Mouse (Mus musculus): ENCODE results near the gene Gch1. TPM values are rescaled to one million over a fixed set of nuclear protein-coding genes. Genes with fewer than 3 reads are reported as not detected.

The Gch1 gene
- polyA plus RNA-seq, 1 experiment from 2014 or later: 2.6 TPM

- no peak overlapping the region for H3K4me3 ChIP-seq
- no peak overlapping the region for H3K4me2 ChIP-seq
- no peak overlapping the region for H3K27ac ChIP-seq (replicated peaks)
- 47% methylated on average over 4 of the region's 4 CpGs for WGBS
- no peaks in the 10 kb centered on the region for H3K9me3 ChIP-seq
- H3K27me3 ChIP-seq: no peaks in the 10 kb centered on the region
- H3K9ac ChIP-seq: no peak overlapping the region
- H3K4me1 ChIP-seq (replicated peaks): peaks cover 3% of the 10 kb centered on the region; the same call in 1 of the 2 replicates
- ATAC-seq (ENCODE audit: low read depth): no peak
- H3K36me3 ChIP-seq: no peaks in the 10 kb centered on the region
Measured at GRCm38 (mm10) chr14:47194096-47194495, 4.9 kb upstream of the Gch1 start.

DNA sequence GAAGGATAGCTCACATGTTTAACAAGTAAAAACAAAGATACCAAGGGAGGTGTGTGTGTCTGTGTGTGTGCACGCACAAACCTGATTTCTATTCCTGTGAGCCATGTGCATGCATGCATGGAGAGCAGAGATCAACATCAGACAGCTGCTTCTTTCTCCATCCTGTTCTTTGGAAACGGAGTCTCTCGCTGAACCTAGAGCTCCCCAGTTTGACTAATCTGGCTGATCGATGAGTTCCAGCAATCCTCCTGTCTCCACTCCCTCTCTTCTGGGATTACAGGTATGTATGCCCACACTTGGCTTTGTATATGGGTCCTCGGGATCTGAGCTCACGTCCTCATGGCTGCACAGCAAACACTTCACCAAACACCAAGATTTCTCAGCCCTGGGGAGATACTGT is 4.3 kb upstream of the Gch1 start:
- no peaks in the 10 kb centered on the region for H3K36me3 ChIP-seq
- no peak overlapping the region for H3K4me3 ChIP-seq
- H3K27ac ChIP-seq (replicated peaks): no peak overlapping the region
- 83% methylated on average over 6 of the region's 6 CpGs for WGBS
- H3K4me2 ChIP-seq: no peak overlapping the region
- H3K9ac ChIP-seq: no peak overlapping the region
- H3K9me3 ChIP-seq: no peaks in the 10 kb centered on the region
- no peak for ATAC-seq (ENCODE audit: low read depth)
- peaks cover 2% of the 10 kb centered on the region for H3K27me3 ChIP-seq
- peaks cover 7% of the 10 kb centered on the region for H3K4me1 ChIP-seq (replicated peaks)

DNA sequence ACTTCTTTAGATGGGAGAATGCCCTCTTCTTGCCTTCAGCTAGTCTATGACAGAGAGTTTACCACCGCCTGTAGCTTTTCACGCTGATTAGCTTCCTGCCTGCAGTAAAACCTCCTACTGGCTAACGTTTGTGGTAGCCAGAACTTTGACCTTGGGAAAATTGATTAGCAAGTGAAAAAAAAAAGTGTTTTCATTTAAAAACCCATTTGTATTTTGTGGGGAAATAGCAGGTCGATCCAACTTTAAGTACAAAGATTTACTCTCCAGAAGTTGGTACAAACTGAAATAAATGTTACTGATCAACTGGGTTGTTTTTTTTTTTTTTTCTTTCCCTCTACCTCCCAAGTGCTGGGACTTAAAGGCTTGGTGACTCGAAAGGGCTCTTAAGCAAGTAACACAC is 2.6 kb upstream of the Gch1 start:
- H3K4me1 ChIP-seq (replicated peaks): peaks cover 9% of the 10 kb centered on the region
- H3K9ac ChIP-seq: no peak overlapping the region
- H3K4me2 ChIP-seq: no peak overlapping the region
- no peak for ATAC-seq (ENCODE audit: low read depth)
- 46% methylated on average over 5 of the region's 5 CpGs for WGBS
- H3K4me3 ChIP-seq: no peak overlapping the region
- H3K9me3 ChIP-seq: no peaks in the 10 kb centered on the region
- H3K27me3 ChIP-seq: peaks cover 19% of the 10 kb centered on the region
- H3K27ac ChIP-seq (replicated peaks): no peak overlapping the region
- H3K36me3 ChIP-seq: no peaks in the 10 kb centered on the region

DNA sequence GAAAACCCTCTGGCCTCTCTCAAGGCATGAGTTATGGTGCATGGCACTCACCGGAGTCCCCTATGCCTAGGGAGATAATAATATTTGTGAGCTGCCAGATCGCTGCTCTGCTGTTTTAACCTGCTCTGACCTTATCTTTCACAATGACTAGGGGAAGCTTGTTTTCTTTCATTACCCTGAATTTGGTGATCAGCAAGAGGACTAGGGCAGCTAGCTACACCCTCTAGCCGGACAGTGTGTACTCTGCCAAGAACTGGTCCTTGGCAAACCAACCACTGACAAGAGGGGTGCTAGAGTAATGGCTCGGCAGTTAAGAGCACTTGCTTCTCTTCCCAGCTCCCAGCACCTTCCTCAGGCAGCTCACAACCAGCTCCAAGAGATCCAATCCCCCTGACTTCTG is 1.4 kb upstream of the Gch1 start:
- no peaks in the 10 kb centered on the region for H3K9me3 ChIP-seq
- 69% methylated on average over 4 of the region's 4 CpGs for WGBS
- no peak overlapping the region for H3K9ac ChIP-seq
- H3K27me3 ChIP-seq: peaks cover 24% of the 10 kb centered on the region
- no peak overlapping the region for H3K4me3 ChIP-seq
- peaks cover 9% of the 10 kb centered on the region for H3K4me1 ChIP-seq (replicated peaks)
- H3K4me2 ChIP-seq: no peak overlapping the region
- ATAC-seq (ENCODE audit: low read depth): no peak
- H3K27ac ChIP-seq (replicated peaks): no peak overlapping the region
- H3K36me3 ChIP-seq: no peaks in the 10 kb centered on the region

- peaks cover 24% of the 10 kb centered on the region for H3K27me3 ChIP-seq
- 17% methylated on average over 8 of the region's 8 CpGs for WGBS
- H3K36me3 ChIP-seq: no peaks in the 10 kb centered on the region
- H3K27ac ChIP-seq (replicated peaks): no peak overlapping the region
- no peak; the same call in 1 of the 2 replicates for ATAC-seq (ENCODE audit: low read depth)
- H3K4me2 ChIP-seq: peak overlapping the region; percentile 97
- peak overlapping the region; percentile 79 for H3K4me3 ChIP-seq
- H3K4me1 ChIP-seq (replicated peaks): peaks cover 9% of the 10 kb centered on the region
- H3K9me3 ChIP-seq: no peaks in the 10 kb centered on the region
- peak overlapping the region; percentile 58 for H3K9ac ChIP-seq
Measured at GRCm38 (mm10) chr14:47189635-47189955, 382 bp upstream of the Gch1 start.

DNA sequence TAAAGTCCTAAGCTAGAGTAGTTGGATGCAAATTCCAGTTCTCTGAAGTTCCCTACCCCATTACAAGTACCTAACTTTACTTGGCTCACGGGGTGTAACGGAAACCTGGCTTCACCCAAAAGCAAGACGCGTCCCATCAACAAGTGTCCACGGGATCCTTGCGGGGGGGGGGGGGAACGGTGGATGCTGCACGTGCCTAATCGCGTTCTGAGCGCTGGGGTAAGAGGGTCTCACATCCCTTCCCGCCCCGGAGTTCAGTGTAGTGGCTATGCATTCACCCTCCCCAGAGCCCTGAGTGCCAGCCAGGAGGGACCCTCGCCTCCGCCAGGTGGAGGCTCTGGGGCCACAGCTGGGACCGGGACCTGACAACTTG is 752 bp downstream of the Gch1 start:
- whole genome bisulfite sequencing: 2% methylated on average over 15 of the region's 16 CpGs
- Histone ChIP-seq H3K4me3 (peak overlapping the region; percentile 79), H3K27ac (replicated peaks) (no peak overlapping the region), H3K4me2 (peak overlapping the region; percentile 97), H3K9ac (peak overlapping the region; percentile 72), H3K9me3 (no peaks in the 10 kb centered on the region), H3K4me1 (replicated peaks) (peaks cover 9% of the 10 kb centered on the region), H3K36me3 (no peaks in the 10 kb centered on the region), H3K27me3 (peaks cover 24% of the 10 kb centered on the region)
- ATAC-seq (ENCODE audit: low read depth): peak; percentile 67

GRCm38 (mm10) chr14:47187666-47188360 is 1.4 kb downstream of the Gch1 start:
- Histone ChIP-seq H3K4me1 (replicated peaks) (peaks cover 9% of the 10 kb centered on the region), H3K4me3 (peak overlapping the region; percentile 79; the same call in 1 of the 2 replicates), H3K9ac (no peak overlapping the region), H3K4me2 (peak overlapping the region; percentile 97), H3K27ac (replicated peaks) (no peak overlapping the region), H3K27me3 (peaks cover 24% of the 10 kb centered on the region), H3K9me3 (no peaks in the 10 kb centered on the region), H3K36me3 (no peaks in the 10 kb centered on the region)
- 42% methylated on average over 12 of the region's 12 CpGs for WGBS
- no peak for ATAC-seq (ENCODE audit: low read depth)

GRCm38 (mm10) chr14:47187261-47187660 is 2.0 kb downstream of the Gch1 start:
- H3K4me2 ChIP-seq: no peak overlapping the region
- H3K4me3 ChIP-seq: no peak overlapping the region
- peaks cover 9% of the 10 kb centered on the region for H3K4me1 ChIP-seq (replicated peaks)
- no peak overlapping the region for H3K9ac ChIP-seq
- no peaks in the 10 kb centered on the region for H3K9me3 ChIP-seq
- ATAC-seq (ENCODE audit: low read depth): no peak
- peaks cover 24% of the 10 kb centered on the region for H3K27me3 ChIP-seq
- H3K27ac ChIP-seq (replicated peaks): no peak overlapping the region
- H3K36me3 ChIP-seq: no peaks in the 10 kb centered on the region
- WGBS: 14% methylated on average over 1 of the region's 1 CpGs

GRCm38 (mm10) chr14:47186561-47186960 is 2.7 kb downstream of the Gch1 start:
- Histone ChIP-seq H3K36me3 (no peaks in the 10 kb centered on the region), H3K9ac (no peak overlapping the region), H3K27me3 (peaks cover 24% of the 10 kb centered on the region), H3K4me1 (replicated peaks) (peaks cover 14% of the 10 kb centered on the region), H3K4me3 (no peak overlapping the region), H3K4me2 (no peak overlapping the region), H3K9me3 (no peaks in the 10 kb centered on the region), H3K27ac (replicated peaks) (no peak overlapping the region)
- ATAC-seq (ENCODE audit: low read depth): no peak
- 77% methylated on average over 2 of the region's 2 CpGs for WGBS

GRCm38 (mm10) chr14:47181497-47182290 is 7.5 kb downstream of the Gch1 start:
- peaks cover 3% of the 10 kb centered on the region for H3K27me3 ChIP-seq
- H3K36me3 ChIP-seq: no peaks in the 10 kb centered on the region
- 61% methylated on average over 11 of the region's 11 CpGs for WGBS
- no peak overlapping the region for H3K4me2 ChIP-seq
- no peaks in the 10 kb centered on the region for H3K9me3 ChIP-seq
- no peak overlapping the region for H3K9ac ChIP-seq
- no peak for ATAC-seq (ENCODE audit: low read depth)
- 0 out of 2 replicates have a peak, but pooled peaks cover 6% of the 10 kb centered on the region for H3K4me1 ChIP-seq (replicated peaks)
- H3K27ac ChIP-seq (replicated peaks): no peak overlapping the region
- no peak overlapping the region for H3K4me3 ChIP-seq

DNA sequence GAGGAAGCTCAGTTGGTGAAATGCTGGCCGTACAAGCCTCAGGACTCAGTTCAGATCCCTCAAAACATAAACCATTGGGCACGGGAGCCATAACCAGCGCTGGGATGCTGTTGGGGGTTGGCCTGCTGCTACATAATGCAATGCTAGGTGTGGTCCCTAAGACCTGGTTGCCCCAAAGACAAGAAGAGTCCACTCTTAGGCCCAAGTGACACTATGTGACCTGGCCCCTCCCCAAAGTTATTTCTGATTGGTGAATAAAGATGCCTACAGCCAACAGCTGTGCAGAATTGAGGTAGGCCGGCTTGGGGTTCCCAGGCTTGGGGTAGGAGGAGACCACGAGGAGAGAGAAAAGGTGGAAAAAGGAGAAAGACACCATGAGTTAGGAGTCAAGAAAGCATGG is 10.4 kb downstream of the Gch1 start:
- no peak overlapping the region for H3K4me3 ChIP-seq
- H3K9ac ChIP-seq: no peak overlapping the region
- H3K27ac ChIP-seq (replicated peaks): no peak overlapping the region
- H3K36me3 ChIP-seq: no peaks in the 10 kb centered on the region
- H3K4me2 ChIP-seq: no peak overlapping the region
- no peak for ATAC-seq (ENCODE audit: low read depth)
- H3K4me1 ChIP-seq (replicated peaks): 0 out of 2 replicates have a peak, but pooled peaks cover 6% of the 10 kb centered on the region
- 86% methylated on average over 5 of the region's 5 CpGs for WGBS
- H3K9me3 ChIP-seq: no peaks in the 10 kb centered on the region
- H3K27me3 ChIP-seq: no peaks in the 10 kb centered on the region

GRCm38 (mm10) chr14:47177846-47178414 is 11.3 kb downstream of the Gch1 start:
- WGBS: 73% methylated on average over 13 of the region's 13 CpGs
- Histone ChIP-seq H3K9me3 (no peaks in the 10 kb centered on the region), H3K4me1 (replicated peaks) (0 out of 2 replicates have a peak, but pooled peaks cover 6% of the 10 kb centered on the region), H3K9ac (no peak overlapping the region), H3K4me3 (no peak overlapping the region), H3K27me3 (no peaks in the 10 kb centered on the region), H3K27ac (replicated peaks) (no peak overlapping the region), H3K4me2 (no peak overlapping the region), H3K36me3 (no peaks in the 10 kb centered on the region)
- ATAC-seq (ENCODE audit: low read depth): no peak
